8 mouse cellular contexts compared by ENCODE assay signal in the genomic region with DNA sequence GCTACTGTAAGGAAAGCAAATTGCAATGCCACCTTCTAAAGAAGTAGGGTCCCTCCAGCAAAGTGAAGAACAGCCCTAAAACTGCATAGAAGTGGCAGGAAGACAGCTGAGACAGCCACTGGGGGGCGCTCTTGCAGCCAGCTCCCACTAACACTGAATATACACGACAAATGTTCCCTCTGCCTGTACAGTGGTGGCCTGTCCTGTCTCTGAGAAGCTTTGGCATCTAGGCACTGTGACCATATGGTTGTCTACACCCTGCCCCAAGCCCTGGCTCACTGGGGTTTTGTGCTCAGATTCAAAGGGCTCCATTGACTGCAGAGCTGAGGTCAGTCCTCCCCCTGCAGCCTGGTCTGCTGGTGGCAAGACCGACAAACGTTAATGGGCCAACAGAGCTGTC. TPM values are rescaled to one million over a fixed set of nuclear protein-coding genes. Genes with fewer than 3 reads are reported as not detected.
DNase-seq lines count a peak whose midpoint lies in the region; ATAC-seq and TF ChIP-seq lines count a peak whose summit lies in the region.

No protein-coding gene starts in this region.

- ATAC-seq in hindbrain, embryonic 13.5 days (ENCODE audit: low FRiP score) = no peak
- ATAC-seq in kidney, embryonic 15.5 days (replicated peaks; ENCODE audit: low FRiP score) = no peak
- no peak for ATAC-seq in activated CD4-positive, CD25-positive, alpha-beta regulatory T cell, adult 4 months

- H3K4me2 ChIP-seq in hindbrain, embryonic 13.5 days = no peak overlapping the region
- no peak overlapping the region for H3K4me2 ChIP-seq in kidney, embryonic 15.5 days

- 9% methylated on average over 4 of the region's 4 CpGs for WGBS in hindbrain, embryonic 10.5 days
- 7% methylated on average over 4 of the region's 4 CpGs for WGBS in hindbrain, embryonic 13.5 days
- WGBS in kidney, embryonic 15.5 days = 12% methylated on average over 4 of the region's 4 CpGs

- DNase-seq in hindbrain, embryonic 10.5 days (ENCODE audit: low spot score) = peak; percentile 51
- DNase-seq in ZHBTc4 (ENCODE audit: low read depth, low spot score) = peak; percentile 65
- peak; percentile 88 for DNase-seq in liver
- peak; percentile 71 for DNase-seq in retina, embryonic 14.5 days (ENCODE audit: low spot score)

- H3K27ac ChIP-seq in hindbrain, embryonic 10.5 days = peak overlapping the region; percentile 50
- H3K27ac ChIP-seq in hindbrain, embryonic 13.5 days = no peak overlapping the region
- no peak overlapping the region for H3K27ac ChIP-seq in embryonic fibroblast, embryonic 13.5 days (ENCODE audit: insufficient read depth, low read length)
- peak overlapping the region; percentile 90 for H3K27ac ChIP-seq in kidney, embryonic 15.5 days

- no peak overlapping the region for H3K4me3 ChIP-seq in hindbrain, embryonic 10.5 days
- H3K4me3 ChIP-seq in hindbrain, embryonic 13.5 days = no peak overlapping the region
- H3K4me3 ChIP-seq in embryonic fibroblast, embryonic 13.5 days (ENCODE audit: insufficient read depth, low read length) = no peak overlapping the region
- no peak overlapping the region for H3K4me3 ChIP-seq in kidney, embryonic 15.5 days (replicated peaks)

- H3K9ac ChIP-seq in hindbrain, embryonic 13.5 days = no peak overlapping the region
- H3K9ac ChIP-seq in kidney, embryonic 15.5 days = 0 out of 2 replicates have a peak overlapping the region, but pooled peaks have one; percentile 0

- no peak for TF ChIP-seq POLR2A in embryonic fibroblast, embryonic 13.5 days (IDR thresholded peaks at IDR 0.05; ENCODE audit: low read depth, low read length)

- peaks cover 52% of the 10 kb centered on the region for H3K36me3 ChIP-seq in hindbrain, embryonic 10.5 days
- H3K36me3 ChIP-seq in hindbrain, embryonic 13.5 days = peaks cover 39% of the 10 kb centered on the region
- peaks cover 28% of the 10 kb centered on the region for H3K36me3 ChIP-seq in kidney, embryonic 15.5 days

- peak; percentile 38; the same call in 1 of the 2 replicates for TF ChIP-seq CTCF in embryonic fibroblast, embryonic 13.5 days (IDR thresholded peaks at IDR 0.05; ENCODE audit: borderline replicate concordance, insufficient read depth, low read length)

- H3K27me3 ChIP-seq in hindbrain, embryonic 10.5 days (ENCODE audit: insufficient read depth, poor library complexity, severe bottlenecking) = 0 out of 2 replicates have a peak, but pooled peaks cover 6% of the 10 kb centered on the region
- H3K27me3 ChIP-seq in hindbrain, embryonic 13.5 days = no peaks in the 10 kb centered on the region
- H3K27me3 ChIP-seq in kidney, embryonic 15.5 days = no peaks in the 10 kb centered on the region

- peaks cover 55% of the 10 kb centered on the region for H3K4me1 ChIP-seq in hindbrain, embryonic 10.5 days (replicated peaks)
- peaks cover 30% of the 10 kb centered on the region for H3K4me1 ChIP-seq in hindbrain, embryonic 13.5 days (replicated peaks)
- no peaks in the 10 kb centered on the region for H3K4me1 ChIP-seq in embryonic fibroblast, embryonic 13.5 days (ENCODE audit: control insufficient read depth, insufficient read depth, low read length)
- H3K4me1 ChIP-seq in kidney, embryonic 15.5 days = peaks cover 54% of the 10 kb centered on the region

- H3K9me3 ChIP-seq in hindbrain, embryonic 10.5 days = no peaks in the 10 kb centered on the region
- H3K9me3 ChIP-seq in hindbrain, embryonic 13.5 days = no peaks in the 10 kb centered on the region
- no peaks in the 10 kb centered on the region for H3K9me3 ChIP-seq in kidney, embryonic 15.5 days (replicated peaks)

RNA-seq across cellular contexts. Expression of a gene that starts 0.9 kb away (rescaled TPM):
- polyA plus RNA-seq in hindbrain, embryonic 10.5 days (2016; fragmentation: Nextera tagmentation; extraction: Ambion mirVana) = 1.4 and 4.2 TPM in 2 replicates
- polyA plus RNA-seq in hindbrain, embryonic 13.5 days (2015; fragmentation: Nextera tagmentation; extraction: Ambion mirVana) = 2.0 and 2.7 TPM in 2 replicates
- not detected in 2 replicates for polyA plus RNA-seq in embryonic fibroblast, embryonic 13.5 days (2011; ENCODE audit: insufficient read length, low read depth, missing spikeins)
- 3.9 and 4.1 TPM in 2 replicates for polyA plus RNA-seq in kidney, embryonic 15.5 days (2015; fragmentation: Nextera tagmentation; extraction: Ambion mirVana)
- polyA plus RNA-seq in activated CD4-positive, CD25-positive, alpha-beta regulatory T cell, adult 4 months (2017; shearing (Covaris generic)) = 1 to 10 TPM in 1 of 2 experiments, under 1 TPM in 1; 0.89 to 1.2 TPM

RNA-seq across cellular contexts. Expression of a gene that starts 12.9 kb away (rescaled TPM):
- polyA plus RNA-seq in hindbrain, embryonic 10.5 days (2016; fragmentation: Nextera tagmentation; extraction: Ambion mirVana) = 1.4 and 1.6 TPM in 2 replicates
- polyA plus RNA-seq in hindbrain, embryonic 13.5 days (2015; fragmentation: Nextera tagmentation; extraction: Ambion mirVana) = 0.88 and 1.0 TPM in 2 replicates
- not detected in 2 replicates for polyA plus RNA-seq in embryonic fibroblast, embryonic 13.5 days (2011; ENCODE audit: insufficient read length, low read depth, missing spikeins)
- 9.1 and 9.9 TPM in 2 replicates for polyA plus RNA-seq in kidney, embryonic 15.5 days (2015; fragmentation: Nextera tagmentation; extraction: Ambion mirVana)
- polyA plus RNA-seq in activated CD4-positive, CD25-positive, alpha-beta regulatory T cell, adult 4 months (2017; shearing (Covaris generic)) = 1 to 10 TPM; 2.5 to 3.6 TPM

RNA-seq across cellular contexts. Expression of a gene that starts 34.2 kb away (rescaled TPM):
- polyA plus RNA-seq in hindbrain, embryonic 10.5 days (2016; fragmentation: Nextera tagmentation; extraction: Ambion mirVana) = 44.7 and 52.5 TPM in 2 replicates
- polyA plus RNA-seq in hindbrain, embryonic 13.5 days (2015; fragmentation: Nextera tagmentation; extraction: Ambion mirVana) = 49.9 and 55.3 TPM in 2 replicates
- 45.2 and 50.0 TPM in 2 replicates for polyA plus RNA-seq in embryonic fibroblast, embryonic 13.5 days (2011; ENCODE audit: insufficient read length, low read depth, missing spikeins)
- polyA plus RNA-seq in kidney, embryonic 15.5 days (2015; fragmentation: Nextera tagmentation; extraction: Ambion mirVana) = 41.6 and 44.5 TPM in 2 replicates
- 10 to 100 TPM; 36.0 to 53.3 TPM for polyA plus RNA-seq in activated CD4-positive, CD25-positive, alpha-beta regulatory T cell, adult 4 months (2017; shearing (Covaris generic))

RNA-seq across cellular contexts. Expression of a gene that starts 34.4 kb away (rescaled TPM):
- polyA plus RNA-seq in hindbrain, embryonic 10.5 days (2016; fragmentation: Nextera tagmentation; extraction: Ambion mirVana) = 27.3 and 28.8 TPM in 2 replicates
- 25.0 and 25.9 TPM in 2 replicates for polyA plus RNA-seq in hindbrain, embryonic 13.5 days (2015; fragmentation: Nextera tagmentation; extraction: Ambion mirVana)
- polyA plus RNA-seq in embryonic fibroblast, embryonic 13.5 days (2011; ENCODE audit: insufficient read length, low read depth, missing spikeins) = 11.3 and 15.8 TPM in 2 replicates
- 21.3 and 24.3 TPM in 2 replicates for polyA plus RNA-seq in kidney, embryonic 15.5 days (2015; fragmentation: Nextera tagmentation; extraction: Ambion mirVana)
- 10 to 100 TPM; 12.1 to 22.5 TPM for polyA plus RNA-seq in activated CD4-positive, CD25-positive, alpha-beta regulatory T cell, adult 4 months (2017; shearing (Covaris generic))

RNA-seq across cellular contexts. Expression of a gene that starts 40.7 kb away (rescaled TPM):
- 0.19 and 0.21 TPM in 2 replicates for polyA plus RNA-seq in hindbrain, embryonic 10.5 days (2016; fragmentation: Nextera tagmentation; extraction: Ambion mirVana)
- polyA plus RNA-seq in hindbrain, embryonic 13.5 days (2015; fragmentation: Nextera tagmentation; extraction: Ambion mirVana) = not detected in 2 replicates
- polyA plus RNA-seq in embryonic fibroblast, embryonic 13.5 days (2011; ENCODE audit: insufficient read length, low read depth, missing spikeins) = not detected in 2 replicates
- 8.0 and 11.1 TPM in 2 replicates for polyA plus RNA-seq in kidney, embryonic 15.5 days (2015; fragmentation: Nextera tagmentation; extraction: Ambion mirVana)
- polyA plus RNA-seq in activated CD4-positive, CD25-positive, alpha-beta regulatory T cell, adult 4 months (2017; shearing (Covaris generic)) = not detected

Comparison
In these comparisons a context has a peak if more than half of its experiments do, and no peak if none do; other contexts are left out.
1. H3K27ac ChIP-seq: peak in hindbrain, embryonic 10.5 days (single experiment) and kidney, embryonic 15.5 days (single experiment); none in hindbrain, embryonic 13.5 days (single experiment) and embryonic fibroblast, embryonic 13.5 days (single experiment).
2. Peak in every context shown above with its lines, with median percentiles within 50 percentile points of each other: DNase-seq.